Mouse (Mus musculus) embryo, embryonic 10 days (tissue): ENCODE results near the gene Gm11213.

Experiments used
- DNase-seq: peaks from one replicate; pipeline ENCODE4 v3.0.0-alpha.2; 2015; ENCODE audit warnings: low spot score

The Gm11213 gene

DNA sequence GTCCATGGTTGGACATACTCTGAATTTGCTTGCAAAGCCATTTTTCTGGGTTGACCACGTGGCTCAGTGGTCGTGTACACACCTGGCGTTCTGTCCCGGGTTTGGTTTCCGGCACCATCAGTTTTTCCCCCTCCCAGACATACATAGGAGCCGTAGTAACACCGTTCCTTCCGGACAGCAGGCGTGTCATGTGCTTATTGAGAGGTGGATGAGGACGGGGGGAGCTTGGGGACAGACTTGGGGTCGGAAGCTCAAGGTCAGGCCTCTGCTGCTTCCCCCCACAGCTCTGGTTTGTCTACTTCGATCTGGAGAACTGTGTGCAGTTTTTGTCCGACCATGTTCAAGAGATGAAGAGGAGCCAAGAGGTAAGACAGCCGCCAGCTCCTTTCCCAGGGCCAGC is 25.4 kb downstream of the Gm11213 start:
- no peak for DNase-seq

DNA sequence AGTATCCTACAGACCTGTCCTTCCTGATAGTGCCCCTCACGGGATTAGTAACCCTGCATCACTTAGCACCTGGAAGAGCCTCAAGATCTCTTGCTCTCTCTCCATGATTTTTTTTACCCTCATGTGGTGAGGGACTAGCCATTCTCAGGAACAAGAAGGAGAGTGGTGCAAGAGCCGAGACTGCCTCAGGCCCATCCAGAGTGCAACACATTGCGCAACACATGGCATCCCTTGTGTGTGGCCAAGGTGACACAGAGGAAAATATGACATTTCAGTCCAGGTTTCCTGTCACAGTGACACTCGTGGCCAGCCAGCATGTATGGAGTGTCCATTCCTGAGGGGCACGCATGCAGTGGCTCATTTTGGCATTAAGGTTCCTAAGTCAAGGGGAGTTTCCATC is 32.4 kb downstream of the Gm11213 start:
- DNase-seq, result no peak

DNA sequence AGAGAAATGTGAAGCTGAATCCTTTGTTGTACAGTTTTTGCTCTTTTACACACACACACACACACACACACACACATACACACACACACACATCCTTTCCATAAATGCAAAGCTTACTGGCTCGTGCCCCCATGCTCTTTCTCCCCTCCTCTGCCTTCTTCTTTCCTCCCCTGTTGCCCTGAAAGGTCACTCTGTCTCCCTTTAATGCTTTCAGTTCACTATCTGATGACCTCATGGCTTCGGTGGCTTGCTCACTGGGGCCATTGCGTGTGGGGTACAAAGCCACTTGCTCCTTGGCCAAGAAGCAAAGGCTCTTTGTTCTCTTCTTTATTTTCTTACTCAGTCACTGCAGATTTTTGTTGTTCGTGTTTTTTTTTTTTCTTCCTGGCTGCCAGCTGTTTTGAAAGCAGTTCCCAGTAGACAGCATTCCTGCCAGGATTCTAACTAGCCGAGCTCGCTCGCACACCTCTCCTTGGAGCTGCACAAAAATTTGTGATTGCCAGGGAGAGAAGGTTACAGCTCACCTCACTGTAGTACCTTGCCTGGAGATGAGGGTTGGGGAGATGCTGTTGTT is 34.8 kb downstream of the Gm11213 start:
- DNase-seq, result peak; percentile 59

DNA sequence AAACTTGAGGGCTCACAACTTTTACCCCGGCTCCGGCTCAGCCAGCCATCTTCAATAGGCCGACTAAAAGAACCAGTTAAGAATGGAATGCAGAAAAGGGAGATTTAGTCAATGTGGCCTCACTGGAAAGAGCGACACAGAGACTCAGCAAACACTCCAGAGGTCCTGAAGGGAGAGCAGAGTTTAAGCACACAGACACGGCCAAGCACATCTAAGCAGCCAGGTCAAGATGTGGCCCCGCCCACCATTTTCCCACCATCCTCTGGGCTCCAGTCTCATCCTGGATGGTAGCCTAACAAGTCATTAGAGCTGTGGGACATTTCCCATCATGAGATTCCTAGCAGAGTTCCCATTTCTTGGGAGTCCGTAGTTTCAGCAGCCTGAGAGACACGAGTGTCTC is 35.7 kb downstream of the Gm11213 start:
- DNase-seq, result no peak

DNA sequence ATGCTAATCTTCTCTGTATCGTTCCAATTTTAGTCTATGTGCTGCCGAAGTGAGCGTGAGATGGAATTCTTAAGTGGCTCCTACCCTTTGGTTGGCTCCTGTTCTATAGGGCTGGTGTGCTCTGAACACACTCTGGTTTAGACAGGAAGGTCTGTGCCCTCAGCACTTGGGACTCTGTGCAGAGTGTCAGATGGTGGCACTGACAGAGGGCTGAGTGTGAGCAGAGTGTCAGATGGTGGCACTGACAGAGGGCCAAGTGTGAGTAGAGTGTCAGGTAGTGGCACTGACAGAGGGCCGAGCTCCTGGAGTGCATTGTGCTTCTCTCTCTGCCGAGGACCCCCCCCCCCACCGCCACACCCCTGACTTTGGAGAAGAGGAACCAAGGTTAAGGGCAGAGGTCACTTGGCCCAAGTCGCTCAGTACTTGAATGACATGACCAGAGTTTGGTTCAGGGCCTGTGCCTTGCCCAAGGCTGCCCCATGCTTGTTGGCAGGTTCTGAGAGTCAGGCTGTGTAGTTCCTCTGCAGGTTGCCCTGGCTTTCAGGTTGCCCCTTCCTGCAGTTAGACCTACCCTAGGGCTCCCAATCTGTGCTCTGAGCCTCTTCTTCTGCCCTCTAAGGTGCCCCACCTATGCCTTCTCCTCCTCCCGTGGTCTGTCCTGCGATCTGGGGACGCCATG is 37.2 kb downstream of the Gm11213 start:
- DNase-seq, result no peak

DNA sequence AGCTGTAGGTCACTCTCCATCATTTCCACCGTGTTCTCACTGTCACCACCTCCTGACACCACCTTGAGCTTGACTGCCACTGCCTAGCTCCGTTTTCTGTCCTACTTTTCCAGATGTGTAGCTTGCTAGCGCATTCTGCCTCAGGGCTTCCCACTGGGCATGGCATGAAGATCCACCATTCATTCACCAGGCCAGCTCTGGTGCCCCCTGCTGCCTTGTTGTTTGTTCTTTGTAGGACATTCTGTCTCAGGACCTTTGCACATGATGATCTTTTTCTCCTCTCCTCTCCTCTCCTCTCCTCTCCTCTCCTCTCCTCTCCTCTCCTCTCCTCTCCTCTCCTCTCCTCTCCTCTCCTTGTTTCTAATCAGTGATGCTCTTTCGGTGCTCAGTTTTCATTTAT is 42.3 kb downstream of the Gm11213 start:
- DNase-seq, result no peak

DNA sequence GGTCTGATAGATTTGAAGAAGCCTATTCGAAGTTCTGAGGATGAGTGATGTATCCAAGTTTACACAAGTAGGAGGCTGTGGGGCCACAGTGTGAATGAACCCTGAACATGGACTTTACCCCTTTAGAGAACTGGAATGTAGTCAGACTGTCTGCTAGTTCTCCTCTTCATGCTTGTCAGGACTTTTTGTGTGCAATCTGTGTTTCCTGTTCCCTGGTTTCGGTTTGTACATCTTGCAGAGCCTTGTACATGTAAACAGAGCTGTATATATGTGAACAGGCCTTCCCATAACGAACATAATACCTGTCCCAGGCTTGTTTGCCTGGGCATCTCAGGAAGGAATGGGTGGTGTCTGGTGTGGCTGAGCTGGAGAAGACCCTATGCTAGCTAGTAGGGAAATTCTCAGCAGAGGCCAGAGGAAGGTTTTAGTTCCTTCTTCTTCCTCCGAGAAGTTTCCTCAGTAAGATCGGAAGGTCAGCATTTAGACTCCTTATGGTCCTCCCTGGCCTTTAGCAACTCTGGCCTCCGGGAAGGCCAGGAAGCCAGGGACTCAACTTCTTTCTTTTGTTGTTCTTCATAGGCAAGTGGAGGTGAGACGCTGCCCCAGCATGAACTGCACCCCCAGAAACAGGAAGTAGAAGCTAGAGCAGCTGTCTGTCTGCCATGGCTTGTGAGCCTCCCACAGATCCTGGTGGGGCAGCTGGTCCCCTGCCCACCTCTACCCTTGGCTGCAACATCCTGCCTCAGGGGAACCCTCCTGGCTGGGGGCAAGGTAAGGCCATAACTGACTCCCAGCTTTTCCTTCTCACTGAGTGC is 43.0 kb downstream of the Gm11213 start:
- DNase-seq, result no peak

DNA sequence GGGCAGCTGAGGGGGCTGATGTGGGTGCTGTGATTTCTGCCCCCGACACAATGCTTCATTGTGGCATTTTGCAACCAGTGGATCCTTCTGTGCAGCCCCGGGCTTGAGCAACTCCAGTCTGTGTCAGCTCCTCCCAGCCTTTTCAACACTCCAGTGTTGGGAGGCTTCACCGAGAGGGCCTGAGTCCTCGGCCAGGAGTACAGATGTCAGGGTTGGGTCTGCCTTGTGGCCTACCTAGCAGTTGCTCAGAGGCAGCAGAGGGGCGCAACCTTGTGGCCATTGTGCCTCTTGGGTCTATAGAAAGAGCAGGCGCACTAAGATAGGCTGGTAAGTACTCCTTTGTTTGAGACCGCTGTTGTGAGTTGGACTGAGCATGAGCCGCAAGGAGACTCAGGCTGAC is 45.0 kb downstream of the Gm11213 start:
- DNase-seq, result peak; percentile 45

DNA sequence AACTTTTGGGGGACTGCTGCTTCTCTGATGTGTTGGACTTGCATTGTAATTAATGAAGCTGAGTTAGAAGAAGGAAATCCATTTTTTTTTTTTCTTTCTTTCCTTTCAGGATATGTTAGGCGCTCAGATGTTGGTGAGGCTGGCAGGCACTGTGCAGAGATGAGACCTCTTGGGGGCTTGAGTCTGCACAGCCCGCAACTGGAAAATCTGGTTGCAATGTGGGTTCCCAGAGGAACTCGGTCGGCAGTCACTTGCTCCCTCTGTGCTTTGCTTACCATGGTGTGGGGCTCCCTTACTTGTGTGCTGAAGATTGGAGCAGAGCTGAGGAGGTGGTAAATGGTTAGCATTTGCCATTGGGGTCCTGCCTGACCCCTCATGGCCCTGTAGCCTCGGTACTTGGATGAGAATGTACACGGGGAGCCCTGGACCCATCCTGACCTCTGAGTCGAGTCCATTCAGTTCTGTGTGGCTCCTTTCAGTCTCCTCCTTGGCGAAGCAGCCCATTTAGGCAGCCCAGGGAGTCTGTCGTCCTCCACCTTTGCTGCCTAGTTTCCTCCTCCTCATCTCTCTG is 45.8 kb downstream of the Gm11213 start:
- no peak for DNase-seq

DNA sequence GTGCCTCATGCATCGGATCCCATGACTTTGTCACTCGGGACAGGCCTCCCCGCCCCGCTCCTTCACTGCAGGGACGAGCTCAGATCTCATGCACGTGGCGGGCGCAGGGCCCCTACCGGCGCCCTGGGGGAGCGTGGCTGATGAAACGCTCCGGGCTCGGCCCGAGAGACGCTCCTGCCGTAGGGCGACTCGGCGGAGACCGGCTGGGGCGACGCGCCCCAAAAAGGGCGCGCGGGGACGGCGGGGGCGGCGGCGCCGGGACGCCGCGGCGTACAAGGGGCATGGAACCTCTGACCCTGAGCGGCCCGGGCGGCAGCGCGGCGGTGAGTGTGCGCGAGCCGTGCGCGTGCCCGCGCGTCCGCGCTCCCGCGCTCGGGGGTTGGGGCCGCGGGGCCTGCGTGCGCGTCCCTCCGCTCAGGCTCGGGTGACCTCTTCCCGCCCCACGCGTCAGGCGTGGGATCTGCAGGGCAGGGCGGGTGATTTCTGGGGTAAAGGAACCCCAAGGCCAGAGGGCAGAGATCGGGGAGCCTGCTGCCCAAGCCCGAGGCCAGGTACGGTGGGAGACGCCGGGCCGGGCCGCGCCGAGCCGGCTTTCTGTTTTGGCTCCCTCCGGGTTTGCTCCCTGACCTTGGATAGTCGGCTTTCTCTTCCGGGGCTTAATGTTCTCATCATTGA is 46.5 kb downstream of the Gm11213 start, which contains the start of gene Tmem268:
Gene Tmem268, plus strand, starts transcription at position 375 of the 675 bp plus-strand sequence.
- peak; percentile 71 for DNase-seq

DNA sequence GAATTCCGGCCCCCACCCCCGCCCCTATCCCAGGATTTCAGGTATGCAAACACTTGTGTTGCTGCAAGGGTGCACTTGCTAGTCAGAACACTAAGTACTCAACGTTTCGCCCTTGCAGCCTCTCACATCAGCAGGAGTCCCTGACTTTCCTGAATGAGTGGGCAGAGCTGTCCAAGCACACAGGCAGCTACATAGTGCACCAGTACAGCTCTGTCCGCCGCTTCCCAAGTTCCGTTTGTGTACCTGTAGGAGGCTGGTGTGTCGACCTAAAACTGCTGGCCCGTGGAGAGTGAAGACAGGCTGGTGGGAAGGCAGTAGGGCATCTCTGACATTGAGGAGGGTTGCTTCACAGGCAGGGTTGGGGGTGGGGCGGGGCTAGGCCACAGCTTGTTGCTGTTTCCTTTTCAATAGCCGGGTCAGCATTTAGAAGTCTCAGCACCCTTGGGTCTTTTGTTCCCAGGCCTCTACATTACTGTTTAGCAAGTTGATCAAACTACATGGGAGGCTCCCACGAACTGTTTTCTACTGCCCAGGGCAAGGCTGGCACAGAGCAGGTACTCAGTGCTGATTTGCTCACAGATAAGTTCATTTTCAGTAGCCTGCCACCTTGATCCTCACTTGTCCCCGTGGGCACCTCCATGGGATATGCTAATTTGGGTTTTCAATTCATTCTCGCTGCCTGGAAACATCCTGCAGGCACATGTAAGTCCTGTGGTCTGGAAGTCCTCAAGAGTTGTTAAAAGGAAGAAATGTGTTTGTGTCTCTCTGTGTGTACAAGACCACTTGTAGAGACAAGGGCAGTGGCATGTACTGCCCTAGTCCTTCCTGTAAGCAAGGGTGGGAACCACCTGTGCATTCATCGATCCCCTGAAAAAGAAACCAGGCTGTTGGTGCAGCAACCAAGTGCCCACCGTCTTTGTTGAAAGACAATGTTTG is 47.7 kb downstream of the Gm11213 start:
- DNase-seq, result no peak

DNA sequence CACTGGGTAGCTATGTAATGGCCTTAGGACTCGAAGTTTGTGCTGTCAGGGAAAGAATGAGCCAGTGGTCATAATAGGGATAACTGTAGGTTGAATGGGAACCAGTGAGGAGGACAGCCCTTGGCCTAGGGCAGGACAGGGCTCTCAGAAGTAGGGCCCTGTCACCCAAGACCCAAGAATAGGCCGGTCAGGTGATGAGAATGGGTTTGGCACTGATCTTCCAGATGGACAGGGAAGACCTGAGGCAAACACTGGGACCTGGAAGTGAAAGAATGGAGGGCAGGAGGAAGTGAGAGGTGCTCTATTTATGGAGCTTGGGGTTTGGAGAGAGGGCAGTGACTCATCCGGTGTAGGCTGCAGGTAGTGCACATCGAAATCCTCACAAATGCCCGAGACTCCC is 48.4 kb downstream of the Gm11213 start:
- no peak for DNase-seq

DNA sequence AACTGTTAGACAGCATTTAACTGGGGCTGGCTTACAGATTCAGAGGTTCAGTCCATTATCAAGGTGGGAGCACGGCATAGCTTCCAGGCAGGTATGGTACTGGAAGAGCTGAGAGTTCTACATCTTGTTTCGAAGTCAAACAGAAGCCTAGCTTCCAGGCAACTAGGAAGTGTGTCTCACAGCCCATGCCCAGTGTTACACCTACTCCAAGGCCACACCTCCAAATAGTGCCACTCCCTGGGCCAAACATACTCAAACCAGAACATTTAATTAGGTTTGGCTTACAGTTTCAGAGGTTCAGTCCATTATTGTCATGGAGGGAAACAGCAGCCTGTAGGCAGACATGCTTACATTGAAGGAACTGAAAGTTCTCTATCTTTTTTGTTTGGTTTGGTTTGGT is 50.0 kb downstream of the Gm11213 start:
- no peak for DNase-seq

DNA sequence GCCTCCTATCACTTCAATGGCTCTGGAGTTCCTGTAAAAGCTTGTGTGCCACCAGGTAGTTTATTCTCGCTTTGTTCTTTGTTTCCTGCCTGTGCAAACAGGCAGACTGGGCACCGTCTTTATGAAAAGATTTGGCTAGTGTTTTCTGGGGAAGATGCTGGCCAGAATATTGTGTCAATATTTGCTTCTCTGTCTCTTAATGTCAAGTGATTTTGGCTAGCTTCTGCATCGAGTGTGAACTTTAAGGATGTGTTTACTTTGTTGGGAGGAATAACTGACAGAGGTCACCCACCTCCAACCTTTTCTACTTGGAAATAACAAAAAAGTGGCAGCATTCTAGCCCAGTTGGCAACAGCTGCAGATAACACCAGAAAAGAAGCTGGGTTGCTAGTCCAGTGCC is 50.4 kb downstream of the Gm11213 start:
- no peak for DNase-seq

DNA sequence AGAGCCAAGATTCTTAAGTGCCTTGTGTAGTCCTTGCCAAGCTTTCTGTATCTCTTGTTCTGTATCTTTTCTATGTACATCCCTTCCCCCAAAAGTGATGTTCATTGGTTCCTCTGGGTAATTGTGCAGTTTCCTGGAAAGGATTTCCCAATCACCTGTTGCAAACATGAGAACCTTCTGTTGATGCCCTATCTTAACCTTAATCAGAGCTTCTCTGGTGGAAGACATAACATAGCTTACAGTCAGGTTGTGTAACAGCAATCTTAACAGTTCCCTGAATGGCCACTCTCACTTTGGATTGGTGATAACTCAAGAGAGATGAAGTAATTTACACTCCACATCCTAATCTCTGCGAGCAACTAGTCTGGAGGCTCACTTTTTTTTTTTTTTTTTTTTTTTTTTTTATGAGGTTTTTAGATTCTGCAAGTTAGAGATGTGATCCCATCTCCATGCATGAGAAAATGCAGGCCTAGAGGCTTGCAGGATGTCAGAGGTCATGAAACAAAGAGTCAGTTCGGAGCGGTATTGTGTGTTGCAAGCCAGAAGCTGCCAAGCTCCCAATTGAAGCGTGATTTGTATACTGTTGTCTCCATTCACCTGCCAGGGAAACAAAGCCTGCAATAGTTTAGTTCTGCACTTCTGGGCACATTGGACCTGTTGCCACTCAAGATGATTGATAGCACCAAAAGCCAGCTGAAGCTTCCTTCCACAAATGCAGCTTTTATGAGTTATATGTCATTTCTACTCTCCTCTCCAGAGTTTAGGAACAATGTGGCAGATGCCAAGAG is 51.1 kb downstream of the Gm11213 start:
- peak; percentile 66 for DNase-seq

DNA sequence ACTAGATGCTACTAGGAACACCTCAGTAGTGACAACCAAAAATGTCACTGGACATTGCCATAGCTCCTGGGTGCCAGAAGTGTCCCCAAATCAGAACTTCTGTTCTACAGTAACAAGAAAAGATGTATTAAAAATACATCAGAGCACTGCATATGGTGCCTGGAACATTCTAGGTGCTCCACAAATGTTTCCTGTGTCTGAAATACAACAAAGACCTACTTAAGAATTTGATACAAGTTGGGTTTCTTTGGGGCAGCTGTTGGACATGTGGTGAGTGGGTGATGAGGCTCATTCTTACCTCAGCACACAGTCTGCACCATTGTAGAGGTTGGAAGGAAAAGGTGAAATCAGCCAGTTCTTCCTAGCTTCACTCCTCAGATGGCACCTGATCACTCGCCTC is 52.2 kb downstream of the Gm11213 start:
- DNase-seq, result no peak

DNA sequence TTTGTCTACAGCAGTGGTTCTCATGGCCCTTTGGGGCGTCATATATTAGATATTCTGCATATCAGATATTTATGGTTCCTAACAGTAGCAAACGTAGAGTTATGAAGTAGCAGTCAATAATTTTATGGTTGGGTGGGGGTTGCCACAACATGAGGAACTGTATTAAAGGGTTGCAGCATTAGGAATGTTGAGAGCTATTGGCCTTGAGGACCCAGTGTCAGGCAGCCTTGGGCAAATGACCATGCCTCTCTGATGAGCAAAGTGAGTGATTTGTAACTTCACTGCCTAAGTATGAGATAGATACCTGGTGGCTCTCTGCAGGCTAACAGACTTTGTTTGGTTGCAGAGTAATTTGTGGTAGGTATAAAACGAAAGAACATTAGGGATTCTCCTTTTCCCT is 54.2 kb downstream of the Gm11213 start:
- DNase-seq, result no peak

DNA sequence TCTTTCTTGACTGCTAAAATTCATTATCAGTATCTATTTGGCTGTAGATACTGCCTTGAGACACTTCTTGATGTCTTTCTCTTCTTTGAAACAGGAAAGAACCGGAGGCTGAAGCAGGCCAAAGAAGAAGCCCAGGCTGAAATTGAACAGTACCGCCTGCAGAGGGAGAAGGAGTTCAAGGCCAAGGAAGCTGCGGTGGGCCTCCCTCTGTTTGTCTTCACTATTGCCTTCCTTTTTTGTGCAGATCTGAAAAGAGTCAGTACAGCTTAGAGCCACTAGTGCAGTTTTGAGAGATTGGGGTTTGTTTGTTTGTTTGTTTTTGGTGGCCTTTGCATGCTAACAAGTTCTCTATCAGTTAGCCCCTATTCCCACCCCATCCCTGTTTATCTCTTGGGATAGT is 56.6 kb downstream of the Gm11213 start:
- no peak for DNase-seq

DNA sequence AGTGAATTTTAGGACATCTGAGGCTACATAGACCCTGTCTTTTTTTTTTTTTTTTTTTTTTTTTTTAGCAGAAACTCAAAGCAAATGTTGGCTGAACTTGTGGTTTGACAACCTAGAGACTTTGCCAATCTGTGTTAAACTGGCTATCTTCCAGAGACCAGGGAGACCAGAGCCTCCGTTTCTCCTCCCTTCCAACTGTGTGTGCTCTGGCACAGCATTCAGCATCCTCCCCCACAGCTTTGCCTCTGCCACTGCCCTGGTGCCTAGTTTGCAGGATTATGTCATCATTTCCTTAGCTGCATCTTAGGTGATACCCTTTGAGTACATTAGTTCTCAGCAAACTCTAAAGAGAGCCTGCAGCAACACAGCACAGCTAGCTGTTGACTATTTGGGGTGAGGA is 57.3 kb downstream of the Gm11213 start:
- DNase-seq, result no peak
